Mouse (Mus musculus) layer of hippocampus, adult 9-11 months (tissue): Measurements from ENCODE around the gene Lcmt1.
A peak's percentile ranks its signal among the peaks of the same experiment; 100 is the strongest.

Experiments
- DNase-seq: peaks from one replicate; pipeline ENCODE4 v3.0.0; 2022

Gene Lcmt1

DNA sequence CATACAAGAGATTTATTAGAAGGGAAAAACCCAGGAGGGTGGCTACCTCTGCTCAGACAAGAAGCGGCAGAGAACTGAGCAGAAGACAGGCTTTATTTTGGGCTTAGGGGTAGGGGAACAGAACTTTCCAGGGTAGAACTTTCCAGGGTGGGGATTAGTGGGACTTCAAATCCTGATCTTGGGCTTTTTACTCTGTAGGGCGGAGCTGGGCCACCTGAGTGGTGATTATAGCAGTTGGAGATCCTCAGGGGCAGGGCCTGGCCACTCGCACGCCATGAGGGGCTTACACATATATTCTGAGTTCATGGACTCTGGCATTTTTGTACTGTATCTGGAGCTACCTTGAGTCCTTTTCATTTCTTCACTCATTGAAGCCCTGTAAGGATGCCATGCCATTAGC, 91.7 kb downstream of the Lcmt1 start:
- no peak for DNase-seq

DNA sequence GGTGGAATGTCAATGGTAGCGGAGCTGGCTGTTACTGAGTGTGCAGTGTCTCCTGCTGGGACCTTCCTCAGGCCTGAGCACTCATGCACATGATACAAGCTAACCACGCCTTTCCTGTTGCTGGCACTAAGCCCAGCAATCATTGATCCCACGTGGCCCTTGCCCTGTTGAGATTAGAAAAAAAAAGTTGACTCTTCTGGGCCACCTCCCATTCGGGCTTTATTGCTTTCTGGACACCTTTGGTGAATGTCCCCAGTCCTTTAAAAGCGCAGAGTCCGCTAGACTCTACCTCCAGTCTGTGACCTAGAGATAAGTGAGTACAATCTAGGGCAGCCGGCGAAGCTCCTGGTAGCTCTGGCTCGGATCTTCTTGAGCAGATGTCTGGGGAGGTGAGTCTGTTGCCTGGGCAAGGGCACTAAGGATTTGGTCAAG, 92.5 kb downstream of the Lcmt1 start, which contains the start of gene Aqp8:
Aqp8 (plus strand) TSS at position 222 of the 432 bp plus-strand sequence.
- DNase-seq: no peak

GRCm38 (mm10) chr7:123463569-123463968, 94.0 kb downstream of the Lcmt1 start:
- no peak for DNase-seq

GRCm38 (mm10) chr7:123465692-123466387, 96.3 kb downstream of the Lcmt1 start:
- DNase-seq: peak; percentile 22

DNA sequence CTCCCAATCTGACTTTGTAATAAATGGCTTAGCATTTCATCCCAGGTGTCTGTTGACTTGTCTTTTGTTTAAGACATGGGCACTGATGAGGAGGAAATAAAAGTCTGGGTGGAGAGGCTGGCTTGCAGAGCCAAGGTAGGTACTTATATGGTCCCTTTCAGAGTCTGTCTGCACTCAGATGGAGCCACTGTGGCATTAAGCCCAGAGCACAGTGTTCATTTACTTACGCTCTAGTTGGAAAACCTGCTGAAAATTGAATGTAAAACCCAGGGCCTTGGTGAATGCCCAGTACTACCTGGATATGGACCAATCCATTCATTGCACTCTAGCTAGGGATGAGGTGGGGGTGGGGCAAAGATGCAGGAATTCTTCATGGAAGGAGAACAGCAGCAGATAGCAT, 98.4 kb downstream of the Lcmt1 start:
- no peak for DNase-seq
